Mouse (Mus musculus): Measurements from ENCODE around the gene Dstn. TPM values are rescaled to one million over a fixed set of nuclear protein-coding genes. Genes with fewer than 3 reads are reported as not detected.
A peak's percentile ranks its signal among the peaks of the same experiment; 100 is the strongest.

Gene Dstn
- polyA plus RNA-seq, 1 experiment from 2014 or later, result 684 TPM

DNA sequence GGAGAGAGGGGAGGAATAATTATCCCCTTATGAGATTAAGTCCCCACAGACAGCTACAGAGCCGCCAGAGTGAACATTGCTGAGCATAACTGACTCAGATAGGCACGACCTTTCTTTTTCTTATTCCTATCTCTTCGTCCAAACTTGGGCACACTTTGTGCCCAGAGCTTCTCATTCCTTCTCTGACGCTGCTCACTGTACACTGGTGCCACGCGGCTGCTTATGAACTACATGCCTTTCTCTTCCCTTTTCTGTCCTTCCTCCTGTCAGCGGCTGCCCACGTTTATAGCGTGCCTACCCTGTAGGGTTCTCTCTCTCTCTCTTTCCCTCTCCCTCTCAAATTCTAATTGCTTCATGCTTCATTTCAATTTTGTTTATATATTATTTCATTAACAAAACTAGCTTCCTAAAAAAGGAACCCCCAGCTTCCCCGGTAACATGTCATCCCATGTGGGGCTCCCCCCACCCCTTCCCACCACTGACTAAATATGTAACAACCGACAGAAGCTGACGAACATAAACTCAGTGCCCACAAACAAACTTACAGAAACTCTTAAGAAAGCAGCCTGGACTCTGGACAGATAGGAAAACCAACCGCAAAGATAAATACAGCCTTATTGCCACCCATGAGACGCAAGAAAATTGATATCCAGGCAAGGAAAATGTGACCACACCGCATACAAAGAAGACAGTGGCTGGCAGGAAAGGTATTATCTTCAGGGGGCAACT is 25.8 kb upstream of the Dstn start:
- ATAC-seq (replicated peaks; ENCODE audit: low FRiP score, low TSS enrichment, low read depth), result no peak; the same call in 1 of the 2 replicates
- 72% methylated on average over 15 of the region's 15 CpGs for WGBS

DNA sequence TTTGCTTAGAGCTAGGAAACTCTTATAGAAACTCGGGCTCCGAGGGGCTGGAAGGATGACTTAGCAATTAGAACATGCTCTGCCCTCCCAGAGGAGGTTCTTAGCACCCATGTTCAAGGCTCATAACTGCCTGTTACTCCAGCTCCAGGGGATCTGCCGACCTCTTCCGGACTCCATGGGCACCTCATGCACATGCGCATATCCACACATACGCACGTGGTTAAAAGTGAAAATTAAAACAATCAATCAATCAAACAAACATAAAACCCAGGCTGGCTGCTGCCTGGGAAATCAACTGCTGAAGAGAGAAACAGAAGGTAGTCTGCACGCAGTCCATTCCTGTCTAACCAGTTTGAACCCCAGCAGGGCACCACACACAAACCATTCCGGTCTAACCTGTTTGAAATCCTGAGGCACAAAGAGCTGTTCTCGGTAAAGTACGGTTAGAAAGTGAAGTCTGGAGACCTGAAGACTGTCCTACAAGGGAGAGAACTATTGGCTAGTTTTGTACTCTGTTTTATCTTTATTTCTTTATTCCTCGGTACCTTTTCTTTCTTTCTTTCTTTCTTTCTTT is 25.2 kb upstream of the Dstn start:
- Histone ChIP-seq H3K4me2 (ENCODE audit: low read length) (peak overlapping the region; percentile 30), H3K27ac (ENCODE audit: low read depth) (peak overlapping the region; percentile 34; the same call in 1 of the 2 replicates), H3K9ac (ENCODE audit: low read length) (no peak overlapping the region), H3K27me3 (replicated peaks; ENCODE audit: control insufficient read depth, insufficient read depth, low read length) (no peaks in the 10 kb centered on the region), H3K4me3 (ENCODE audit: low read depth, low read length) (no peak overlapping the region), H3K4me1 (replicated peaks; ENCODE audit: control insufficient read depth, insufficient read depth, low read length) (no peaks in the 10 kb centered on the region), H3K9me3 (ENCODE audit: control insufficient read depth, low read length) (no peaks in the 10 kb centered on the region; the same call in 1 of the 2 replicates), H3K36me3 (ENCODE audit: control insufficient read depth, insufficient read depth, low read length) (no peaks in the 10 kb centered on the region)
- ATAC-seq (replicated peaks; ENCODE audit: low FRiP score, low TSS enrichment, low read depth) (peak; percentile 98), DNase-seq (ENCODE audit: low spot score) (peak; percentile 77)
- WGBS, result 52% methylated on average over 12 of the region's 12 CpGs

More for the DNA sequence above, 25.8 kb upstream of the Dstn start:
- H3K27ac ChIP-seq (ENCODE audit: low read depth), result peak overlapping the region; percentile 34; the same call in 1 of the 2 replicates
- H3K4me3 ChIP-seq (ENCODE audit: low read depth, low read length), result no peak overlapping the region
- no peaks in the 10 kb centered on the region; the same call in 1 of the 2 replicates for H3K9me3 ChIP-seq (ENCODE audit: control insufficient read depth, low read length)
- no peaks in the 10 kb centered on the region for H3K36me3 ChIP-seq (ENCODE audit: control insufficient read depth, insufficient read depth, low read length)
- H3K9ac ChIP-seq (ENCODE audit: low read length), result no peak overlapping the region
- H3K4me2 ChIP-seq (ENCODE audit: low read length), result peak overlapping the region; percentile 30
- DNase-seq (ENCODE audit: low spot score), result no peak
- H3K4me1 ChIP-seq (replicated peaks; ENCODE audit: control insufficient read depth, insufficient read depth, low read length), result no peaks in the 10 kb centered on the region
- no peaks in the 10 kb centered on the region for H3K27me3 ChIP-seq (replicated peaks; ENCODE audit: control insufficient read depth, insufficient read depth, low read length)

DNA sequence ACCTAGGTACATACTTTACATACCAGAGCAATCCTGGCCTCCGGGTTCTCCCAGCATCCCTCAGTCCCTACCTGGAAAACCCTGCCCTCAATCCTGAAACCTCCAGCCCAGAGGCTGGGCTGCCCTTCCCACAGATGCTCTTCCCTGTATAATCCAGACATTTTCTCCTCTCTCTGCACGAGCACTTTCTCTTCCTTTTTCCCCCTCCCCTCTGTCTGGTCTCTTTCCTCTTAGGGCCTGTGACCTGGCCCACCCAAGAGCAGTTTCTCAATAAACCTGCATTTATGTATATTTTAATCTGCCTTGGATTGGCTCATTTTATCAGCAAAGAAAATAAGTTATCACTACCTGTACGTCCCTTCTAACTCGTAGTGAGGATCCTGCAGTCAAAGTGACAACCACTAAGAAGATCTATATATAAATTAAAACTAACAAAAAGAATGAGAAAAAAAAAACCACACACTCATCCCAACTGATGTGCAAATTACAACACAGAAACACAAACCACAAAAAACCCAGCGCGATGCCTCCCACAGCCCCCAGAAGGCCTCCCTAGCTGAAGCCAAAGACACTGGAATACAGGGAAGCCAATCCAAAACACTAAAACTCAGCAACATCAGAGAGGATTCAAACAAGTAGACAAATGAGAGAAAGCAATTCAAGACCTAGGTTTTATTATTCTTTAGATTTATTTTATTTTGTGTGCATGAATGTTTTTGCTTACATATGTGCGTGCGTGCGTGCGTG is 23.6 kb upstream of the Dstn start:
- no peak overlapping the region for H3K9ac ChIP-seq (ENCODE audit: low read length)
- no peak for ATAC-seq (replicated peaks; ENCODE audit: low FRiP score, low TSS enrichment, low read depth)
- H3K27me3 ChIP-seq (replicated peaks; ENCODE audit: control insufficient read depth, insufficient read depth, low read length), result no peaks in the 10 kb centered on the region
- no peak overlapping the region for H3K4me3 ChIP-seq (ENCODE audit: low read depth, low read length)
- 78% methylated on average over 10 of the region's 10 CpGs for WGBS
- no peaks in the 10 kb centered on the region for H3K4me1 ChIP-seq (replicated peaks; ENCODE audit: control insufficient read depth, insufficient read depth, low read length)
- H3K36me3 ChIP-seq (ENCODE audit: control insufficient read depth, insufficient read depth, low read length), result no peaks in the 10 kb centered on the region
- H3K4me2 ChIP-seq (ENCODE audit: low read length), result no peak overlapping the region
- no peaks in the 10 kb centered on the region; the same call in 1 of the 2 replicates for H3K9me3 ChIP-seq (ENCODE audit: control insufficient read depth, low read length)
- no peak overlapping the region for H3K27ac ChIP-seq (ENCODE audit: low read depth)
- no peak for DNase-seq (ENCODE audit: low spot score)

DNA sequence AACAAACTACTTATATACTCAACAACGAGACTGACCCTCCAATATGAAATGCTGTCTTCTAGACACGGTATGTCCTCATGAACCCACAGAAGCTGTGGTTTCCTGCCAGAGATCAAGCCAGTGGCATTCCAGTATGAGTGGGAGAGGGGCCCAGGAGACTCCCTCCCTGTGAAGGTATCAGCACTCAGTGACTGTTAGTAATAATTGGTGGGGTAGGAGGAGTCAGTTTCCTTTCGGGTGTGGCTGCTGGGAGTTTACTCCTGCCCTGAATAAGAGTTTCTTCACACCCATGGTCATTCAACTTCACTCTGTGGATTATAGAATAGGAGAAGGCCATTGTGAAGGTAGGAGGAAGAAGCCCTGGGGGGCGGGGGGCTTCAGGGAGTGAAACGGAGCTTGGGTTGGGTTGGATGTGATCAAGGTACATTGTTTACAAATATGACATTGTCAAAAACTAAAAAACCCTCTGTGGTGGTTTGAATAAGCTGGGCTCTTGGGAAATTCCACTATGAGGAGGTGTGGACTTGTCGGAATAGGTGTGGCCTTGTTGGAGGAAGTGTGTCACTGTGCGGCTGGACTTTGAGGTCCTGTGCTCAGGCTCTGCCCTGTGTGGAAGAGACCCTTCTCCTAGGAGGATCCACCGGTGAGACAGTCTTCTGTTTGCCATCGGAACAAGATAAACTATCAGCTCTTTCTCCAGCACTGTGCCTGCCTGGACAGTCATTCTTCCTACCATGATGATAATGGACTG is 15.5 kb upstream of the Dstn start:
- no peak overlapping the region for H3K4me3 ChIP-seq (ENCODE audit: low read depth, low read length)
- no peak overlapping the region for H3K4me2 ChIP-seq (ENCODE audit: low read length)
- H3K27me3 ChIP-seq (replicated peaks; ENCODE audit: control insufficient read depth, insufficient read depth, low read length), result no peaks in the 10 kb centered on the region
- H3K27ac ChIP-seq (ENCODE audit: low read depth), result no peak overlapping the region
- ATAC-seq (replicated peaks; ENCODE audit: low FRiP score, low TSS enrichment, low read depth) (no peak), DNase-seq (ENCODE audit: low spot score) (no peak)
- H3K9me3 ChIP-seq (ENCODE audit: control insufficient read depth, low read length), result no peaks in the 10 kb centered on the region
- 82% methylated on average over 9 of the region's 9 CpGs for WGBS
- no peaks in the 10 kb centered on the region; the same call in 1 of the 2 replicates for H3K4me1 ChIP-seq (replicated peaks; ENCODE audit: control insufficient read depth, insufficient read depth, low read length)
- no peaks in the 10 kb centered on the region for H3K36me3 ChIP-seq (ENCODE audit: control insufficient read depth, insufficient read depth, low read length)
- no peak overlapping the region for H3K9ac ChIP-seq (ENCODE audit: low read length)

DNA sequence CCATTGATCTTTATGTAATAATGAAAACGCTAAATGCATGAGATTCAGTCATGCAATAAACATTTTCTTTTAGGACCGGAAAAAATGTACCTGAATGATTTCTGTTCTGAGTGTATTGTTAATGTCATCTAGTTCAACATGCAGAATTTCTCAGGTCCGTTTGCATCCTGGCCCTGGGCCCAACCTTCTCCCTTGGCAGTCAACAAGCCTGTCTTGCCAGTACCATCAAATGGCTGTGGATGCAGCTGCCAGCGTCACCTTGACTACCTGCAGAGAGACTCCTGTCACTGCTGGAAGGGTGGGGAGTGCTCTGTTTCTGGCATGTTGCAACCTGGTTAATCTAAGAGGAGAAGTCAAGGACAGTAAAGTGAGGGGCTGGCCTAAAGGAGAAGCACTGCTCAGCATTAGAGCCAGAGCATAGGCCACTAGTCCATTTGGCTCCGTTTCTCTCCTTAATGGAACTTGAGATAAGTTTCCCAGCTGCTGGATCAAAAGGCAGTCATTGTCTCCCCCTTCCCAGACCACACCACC is 14.2 kb upstream of the Dstn start:
- no peak for DNase-seq (ENCODE audit: low spot score)
- no peak overlapping the region for H3K27ac ChIP-seq (ENCODE audit: low read depth)
- no peak for ATAC-seq (replicated peaks; ENCODE audit: low FRiP score, low TSS enrichment, low read depth)
- no peak overlapping the region for H3K4me3 ChIP-seq (ENCODE audit: low read depth, low read length)
- H3K4me2 ChIP-seq (ENCODE audit: low read length), result no peak overlapping the region
- no peaks in the 10 kb centered on the region for H3K36me3 ChIP-seq (ENCODE audit: control insufficient read depth, insufficient read depth, low read length)
- H3K27me3 ChIP-seq (replicated peaks; ENCODE audit: control insufficient read depth, insufficient read depth, low read length), result no peaks in the 10 kb centered on the region
- H3K4me1 ChIP-seq (replicated peaks; ENCODE audit: control insufficient read depth, insufficient read depth, low read length), result no peaks in the 10 kb centered on the region; the same call in 1 of the 2 replicates
- WGBS, result 78% methylated on average over 5 of the region's 5 CpGs
- H3K9me3 ChIP-seq (ENCODE audit: control insufficient read depth, low read length), result no peaks in the 10 kb centered on the region
- H3K9ac ChIP-seq (ENCODE audit: low read length), result no peak overlapping the region

DNA sequence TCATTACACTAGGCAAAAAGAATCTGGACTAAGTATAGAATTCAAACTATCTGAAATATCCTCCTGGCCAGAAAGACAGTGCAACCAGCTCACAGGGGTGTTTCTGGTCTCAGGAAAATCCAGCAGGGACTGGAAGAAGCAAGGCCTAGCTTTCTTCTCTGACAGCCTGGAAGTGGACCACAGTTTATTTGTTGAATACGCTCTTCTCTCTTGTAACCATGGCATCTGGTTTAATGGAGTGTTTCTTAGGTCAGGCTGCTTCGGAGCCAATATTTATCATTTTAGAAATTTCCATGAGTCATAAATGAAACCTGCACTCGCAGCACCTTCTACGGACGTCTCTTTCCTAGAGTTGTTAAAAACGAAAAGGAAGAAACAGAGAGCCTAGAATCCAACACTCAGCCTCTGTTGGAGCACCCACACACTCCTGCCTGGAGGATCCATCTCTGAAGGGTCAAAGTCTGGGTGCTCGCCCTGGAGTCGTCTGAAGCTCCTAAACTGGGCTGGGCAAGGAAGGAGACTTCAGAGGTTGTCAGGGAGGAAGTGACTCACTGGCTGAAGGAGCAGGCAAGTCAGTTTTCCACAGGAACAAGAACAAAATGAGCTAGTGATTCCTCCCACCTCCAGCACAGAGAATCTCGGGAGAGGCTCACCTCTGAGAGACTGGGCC is 11.6 kb upstream of the Dstn start:
- peak overlapping the region; percentile 51; the same call in 1 of the 2 replicates for H3K27ac ChIP-seq (ENCODE audit: low read depth)
- peak; percentile 79; the same call in 1 of the 2 replicates for ATAC-seq (replicated peaks; ENCODE audit: low FRiP score, low TSS enrichment, low read depth)
- no peak overlapping the region for H3K9ac ChIP-seq (ENCODE audit: low read length)
- no peak overlapping the region for H3K4me3 ChIP-seq (ENCODE audit: low read depth, low read length)
- H3K9me3 ChIP-seq (ENCODE audit: control insufficient read depth, low read length), result no peaks in the 10 kb centered on the region
- H3K27me3 ChIP-seq (replicated peaks; ENCODE audit: control insufficient read depth, insufficient read depth, low read length), result no peaks in the 10 kb centered on the region
- no peak for DNase-seq (ENCODE audit: low spot score)
- no peaks in the 10 kb centered on the region; the same call in 1 of the 2 replicates for H3K4me1 ChIP-seq (replicated peaks; ENCODE audit: control insufficient read depth, insufficient read depth, low read length)
- WGBS, result 48% methylated on average over 9 of the region's 9 CpGs
- no peak overlapping the region for H3K4me2 ChIP-seq (ENCODE audit: low read length)
- no peaks in the 10 kb centered on the region for H3K36me3 ChIP-seq (ENCODE audit: control insufficient read depth, insufficient read depth, low read length)

DNA sequence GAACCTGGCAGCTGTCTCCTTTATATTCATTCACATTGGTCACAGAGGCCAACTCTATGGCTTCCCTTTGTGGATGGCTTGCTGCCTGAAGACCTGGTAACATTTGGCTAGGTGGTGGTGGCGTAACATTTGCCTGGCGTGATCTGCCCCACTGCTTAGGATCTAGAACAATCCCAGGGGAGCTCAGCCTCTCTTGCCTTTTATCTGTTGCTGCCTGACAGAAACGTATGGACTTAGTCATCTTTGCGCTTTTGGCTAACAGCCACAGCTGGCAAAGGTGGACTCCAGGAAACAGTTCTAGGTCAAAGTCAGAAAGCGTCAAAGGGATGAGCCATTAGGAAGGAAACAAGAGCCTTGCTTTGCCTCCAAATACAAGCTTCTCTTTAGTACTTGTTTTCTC is 10.2 kb upstream of the Dstn start:
- Histone ChIP-seq H3K27ac (ENCODE audit: low read depth) (no peak overlapping the region), H3K9ac (ENCODE audit: low read length) (no peak overlapping the region), H3K4me2 (ENCODE audit: low read length) (no peak overlapping the region), H3K27me3 (replicated peaks; ENCODE audit: control insufficient read depth, insufficient read depth, low read length) (no peaks in the 10 kb centered on the region), H3K4me3 (ENCODE audit: low read depth, low read length) (no peak overlapping the region), H3K4me1 (replicated peaks; ENCODE audit: control insufficient read depth, insufficient read depth, low read length) (no peaks in the 10 kb centered on the region; the same call in 1 of the 2 replicates), H3K9me3 (ENCODE audit: control insufficient read depth, low read length) (no peaks in the 10 kb centered on the region), H3K36me3 (ENCODE audit: control insufficient read depth, insufficient read depth, low read length) (no peaks in the 10 kb centered on the region)
- DNase-seq (ENCODE audit: low spot score) (no peak), ATAC-seq (replicated peaks; ENCODE audit: low FRiP score, low TSS enrichment, low read depth) (no peak)
- 77% methylated on average over 5 of the region's 5 CpGs for WGBS
